Mouse (Mus musculus) megakaryocyte, embryonic 14.5 days (primary cell): ENCODE measurements around the gene Dgat2l6.

ENCODE experiments used
- FLI1 ChIP-seq: IDR thresholded peaks from 2 replicates; pipeline ENCODE4 v1.6.1; 2012; ENCODE audit warnings: low read length, inconsistent platforms, mixed read lengths
- GATA1 ChIP-seq: IDR thresholded peaks from 3 replicates; pipeline ENCODE4 v1.6.1; 2012; ENCODE audit warnings: mixed read lengths, low read length, inconsistent platforms, borderline replicate concordance

GRCm38 (mm10) chrX:100524471-100524870, at the start of gene Dgat2l6:
- TF ChIP-seq GATA1, result no peak
- no peak for TF ChIP-seq FLI1
